Mouse (Mus musculus) cerebellum, adult 9-11 months (tissue): ENCODE results near the gene Fmnl2.

Experiments used
- DNase-seq: peaks from one replicate; pipeline ENCODE4 v3.0.0; 2022

Gene Fmnl2

DNA sequence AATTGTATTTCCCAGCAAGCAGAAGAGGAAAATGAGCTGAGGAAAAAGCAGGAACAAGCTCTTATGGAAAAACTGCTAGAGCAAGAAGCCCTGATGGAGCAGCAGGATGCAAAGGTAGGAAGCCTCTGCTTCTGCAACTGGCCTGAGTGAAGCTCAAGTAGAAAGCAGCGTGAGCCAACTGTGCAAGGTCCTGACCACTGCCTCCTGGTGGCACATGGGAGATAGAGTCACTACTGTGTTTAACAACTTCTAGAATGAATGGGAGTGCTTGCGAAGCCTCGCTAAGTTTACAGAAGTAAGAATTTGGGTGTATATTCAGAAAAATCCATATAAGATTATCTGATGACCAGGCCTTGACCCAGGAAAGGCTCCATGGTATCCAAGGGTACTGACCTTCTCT is 268.3 kb downstream of the Fmnl2 start:
- no peak for DNase-seq

DNA sequence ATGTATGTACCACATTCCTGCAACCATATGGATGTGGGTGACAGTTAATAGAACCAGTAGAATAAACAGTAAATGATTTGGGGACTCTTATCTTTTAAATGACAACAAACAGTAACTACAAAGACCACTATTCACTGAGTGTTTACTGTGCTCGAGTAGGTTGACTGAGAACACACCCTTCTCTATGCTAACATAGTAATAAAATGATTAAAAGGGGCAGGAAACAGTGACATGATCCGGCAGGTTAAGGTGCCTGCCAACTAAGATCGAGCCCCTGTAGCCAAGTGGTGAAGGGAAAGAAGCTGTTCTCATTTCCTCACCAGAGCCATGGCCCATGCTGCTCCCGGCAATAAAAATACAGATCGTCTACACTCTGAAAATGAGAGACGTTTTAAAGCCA is 271.4 kb downstream of the Fmnl2 start:
- DNase-seq, result no peak

DNA sequence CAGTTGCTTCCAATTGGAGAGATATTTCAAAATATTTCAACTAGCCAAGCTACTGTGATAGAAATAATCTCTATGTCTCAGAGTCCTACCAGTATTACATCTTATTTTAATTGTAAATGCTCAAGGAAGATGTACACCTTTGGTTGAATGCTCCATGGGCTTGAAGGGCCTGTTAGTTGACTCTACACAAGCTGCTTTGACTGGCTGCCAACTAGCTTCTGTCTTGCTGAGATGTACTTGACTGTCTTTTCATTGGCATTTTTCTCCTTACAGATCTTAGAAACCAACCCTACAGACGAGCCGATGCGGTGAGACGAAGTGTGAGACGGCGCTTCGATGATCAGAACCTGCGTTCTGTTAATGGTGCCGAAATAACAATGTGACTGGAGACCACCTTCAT is 273.9 kb downstream of the Fmnl2 start:
- peak; percentile 28 for DNase-seq

DNA sequence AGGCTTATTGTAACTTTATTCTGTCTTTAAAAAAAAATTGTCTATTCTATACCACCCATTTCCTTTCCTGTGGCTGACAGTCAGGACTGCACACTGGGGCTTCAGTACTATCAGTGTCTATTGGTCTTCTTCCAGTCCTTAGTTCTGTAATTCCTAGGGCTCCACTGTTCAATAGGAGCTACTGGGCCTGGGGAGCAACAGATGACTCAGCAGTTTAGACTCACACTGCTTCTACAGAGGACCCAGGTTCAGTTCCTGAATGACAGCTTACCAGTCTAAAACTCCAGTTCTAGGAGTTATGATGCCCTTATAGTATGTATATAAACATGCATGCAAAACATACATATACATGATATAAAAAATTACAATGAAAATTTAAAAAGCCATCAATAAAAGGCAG is 289.2 kb downstream of the Fmnl2 start:
- no peak for DNase-seq

DNA sequence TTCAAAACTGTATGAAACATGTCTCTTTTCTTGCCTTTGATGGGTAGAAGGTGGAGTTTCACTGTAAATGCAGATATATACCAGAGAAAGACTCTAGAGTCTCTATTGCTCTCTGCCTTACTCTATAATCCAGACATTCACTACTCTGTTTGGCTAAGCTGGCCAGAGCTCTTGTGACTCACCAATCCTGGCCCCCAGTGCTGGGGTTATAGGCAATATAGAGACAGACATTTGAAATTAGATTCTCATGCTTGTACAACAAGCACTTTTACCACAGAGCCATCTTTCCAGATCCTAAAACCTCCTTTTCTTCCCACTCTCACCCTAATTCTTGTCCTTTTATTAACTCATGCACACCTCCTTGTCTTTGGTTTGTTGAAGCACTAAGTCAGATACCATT is 316.3 kb downstream of the Fmnl2 start:
- DNase-seq, result no peak

DNA sequence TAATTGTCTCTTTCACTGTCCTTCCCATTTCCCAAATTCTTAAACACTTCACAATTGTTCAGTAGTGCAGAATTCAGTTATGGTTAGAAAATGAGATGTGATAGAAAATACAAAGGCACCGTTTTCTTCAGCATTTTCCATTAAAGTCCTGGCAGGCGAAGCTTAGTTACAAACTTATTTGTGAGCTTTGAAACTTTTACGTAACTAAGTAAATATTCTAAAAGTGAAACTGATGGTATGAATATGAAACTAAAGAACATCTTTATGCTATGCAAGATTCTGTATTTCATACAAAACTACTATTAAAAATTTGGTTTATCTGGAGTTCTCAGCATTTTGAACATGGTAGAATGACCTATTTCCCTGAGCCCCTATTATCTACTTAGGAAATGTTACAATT is 321.3 kb downstream of the Fmnl2 start:
- DNase-seq, result no peak

DNA sequence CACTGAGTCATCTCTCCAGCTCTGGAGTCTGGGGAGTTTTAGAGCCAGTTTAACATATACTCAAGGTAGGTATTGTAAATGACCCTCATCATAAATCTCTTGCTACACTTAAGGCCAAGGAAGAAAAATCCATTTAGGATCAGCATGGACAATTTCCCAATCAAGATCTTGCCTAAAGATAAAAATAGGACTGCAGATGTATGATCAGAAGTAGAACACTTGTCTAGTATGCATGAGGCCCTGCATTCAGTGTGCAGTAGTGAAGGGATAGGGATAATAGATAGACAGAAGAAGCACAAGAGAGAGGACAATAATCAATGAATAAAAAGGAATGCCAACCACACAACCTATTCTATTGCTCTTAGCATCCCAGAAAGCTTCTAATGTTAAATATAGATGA is 322.2 kb downstream of the Fmnl2 start:
- DNase-seq, result no peak
